Mouse (Mus musculus): ENCODE measurements around the gene Isy1. TPM values are rescaled to one million over a fixed set of nuclear protein-coding genes. Genes with fewer than 3 reads are reported as not detected.

The Isy1 gene
- polyA plus RNA-seq, 1 experiment = 6.7 TPM

GRCm38 (mm10) chr6:87835695-87836094, 2.9 kb downstream of the Isy1 start, which contains the start of gene Gm45140:
Gene Gm45140, minus strand, starts transcription at chr6:87835795.
- TF ChIP-seq POLR2A (IDR thresholded peaks at IDR 0.05; ENCODE audit: control insufficient read depth, low read depth, low read length) (no peak), CTCF (IDR thresholded peaks at IDR 0.05; ENCODE audit: control insufficient read depth, insufficient read depth, insufficient replicate concordance, low read depth, low read length) (no peak)
- H3K36me3 ChIP-seq (ENCODE audit: control insufficient read depth, insufficient read depth, low read length) = no peaks in the 10 kb centered on the region
- H3K4me3 ChIP-seq (ENCODE audit: control insufficient read depth, low read depth, low read length) = no peak within 1 kb of the TSS
- no peak within 1 kb of the TSS for H3K27ac ChIP-seq (ENCODE audit: control insufficient read depth, insufficient read depth, low read depth, low read length)
- no peaks in the 10 kb centered on the region for H3K27me3 ChIP-seq (ENCODE audit: control insufficient read depth, insufficient read depth, low read length)
- H3K4me1 ChIP-seq (ENCODE audit: control insufficient read depth, insufficient read depth, low read length) = no peaks in the 10 kb centered on the region; the same call in 1 of the 2 replicates

- Histone ChIP-seq H3K36me3 (ENCODE audit: control insufficient read depth, insufficient read depth, low read length) (no peaks in the 10 kb centered on the region), H3K27me3 (ENCODE audit: control insufficient read depth, insufficient read depth, low read length) (no peaks in the 10 kb centered on the region), H3K4me1 (ENCODE audit: control insufficient read depth, insufficient read depth, low read length) (no peaks in the 10 kb centered on the region), H3K4me3 (ENCODE audit: control insufficient read depth, low read depth, low read length) (no peak overlapping the region), H3K27ac (ENCODE audit: control insufficient read depth, insufficient read depth, low read depth, low read length) (no peak overlapping the region)
- TF ChIP-seq CTCF (IDR thresholded peaks at IDR 0.05; ENCODE audit: control insufficient read depth, insufficient read depth, insufficient replicate concordance, low read depth, low read length) (no peak), POLR2A (IDR thresholded peaks at IDR 0.05; ENCODE audit: control insufficient read depth, low read depth, low read length) (no peak)
Measured at GRCm38 (mm10) chr6:87820366-87820765, 18.2 kb downstream of the Isy1 start.

GRCm38 (mm10) chr6:87814486-87814885, 24.1 kb downstream of the Isy1 start:
- Histone ChIP-seq H3K4me3 (ENCODE audit: control insufficient read depth, low read depth, low read length) (no peak overlapping the region), H3K27me3 (ENCODE audit: control insufficient read depth, insufficient read depth, low read length) (no peaks in the 10 kb centered on the region), H3K36me3 (ENCODE audit: control insufficient read depth, insufficient read depth, low read length) (no peaks in the 10 kb centered on the region), H3K27ac (ENCODE audit: control insufficient read depth, insufficient read depth, low read depth, low read length) (no peak overlapping the region), H3K4me1 (ENCODE audit: control insufficient read depth, insufficient read depth, low read length) (peaks cover 10% of the 10 kb centered on the region)
- TF ChIP-seq POLR2A (IDR thresholded peaks at IDR 0.05; ENCODE audit: control insufficient read depth, low read depth, low read length) = no peak
- TF ChIP-seq CTCF (IDR thresholded peaks at IDR 0.05; ENCODE audit: control insufficient read depth, insufficient read depth, insufficient replicate concordance, low read depth, low read length) = no peak

- Histone ChIP-seq H3K4me3 (ENCODE audit: control insufficient read depth, low read depth, low read length) (peak overlapping the region; percentile 91; the same call in 1 of the 2 replicates), H3K27ac (ENCODE audit: control insufficient read depth, insufficient read depth, low read depth, low read length) (peak overlapping the region; percentile 80), H3K36me3 (ENCODE audit: control insufficient read depth, insufficient read depth, low read length) (no peaks in the 10 kb centered on the region), H3K27me3 (ENCODE audit: control insufficient read depth, insufficient read depth, low read length) (no peaks in the 10 kb centered on the region), H3K4me1 (ENCODE audit: control insufficient read depth, insufficient read depth, low read length) (peaks cover 12% of the 10 kb centered on the region)
- TF ChIP-seq CTCF (IDR thresholded peaks at IDR 0.05; ENCODE audit: control insufficient read depth, insufficient read depth, insufficient replicate concordance, low read depth, low read length) (no peak), POLR2A (IDR thresholded peaks at IDR 0.05; ENCODE audit: control insufficient read depth, low read depth, low read length) (no peak)
Measured at GRCm38 (mm10) chr6:87812656-87813055, 25.9 kb downstream of the Isy1 start.

GRCm38 (mm10) chr6:87811675-87812338, 26.8 kb downstream of the Isy1 start, which contains the start of gene Rab43:
Gene Rab43, minus strand, starts transcription at chr6:87812164.
- Histone ChIP-seq H3K4me1 (ENCODE audit: control insufficient read depth, insufficient read depth, low read length) (peaks cover 12% of the 10 kb centered on the region), H3K27me3 (ENCODE audit: control insufficient read depth, insufficient read depth, low read length) (no peaks in the 10 kb centered on the region), H3K4me3 (ENCODE audit: control insufficient read depth, low read depth, low read length) (peak within 1 kb of the TSS; percentile 91), H3K36me3 (ENCODE audit: control insufficient read depth, insufficient read depth, low read length) (no peaks in the 10 kb centered on the region), H3K27ac (ENCODE audit: control insufficient read depth, insufficient read depth, low read depth, low read length) (peak within 1 kb of the TSS; percentile 86)
- TF ChIP-seq POLR2A (IDR thresholded peaks at IDR 0.05; ENCODE audit: control insufficient read depth, low read depth, low read length) (peak; percentile 74), CTCF (IDR thresholded peaks at IDR 0.05; ENCODE audit: control insufficient read depth, insufficient read depth, insufficient replicate concordance, low read depth, low read length) (no peak)

GRCm38 (mm10) chr6:87810713-87811669, 27.6 kb downstream of the Isy1 start:
- H3K4me3 ChIP-seq (ENCODE audit: control insufficient read depth, low read depth, low read length) = peak overlapping the region; percentile 91
- TF ChIP-seq POLR2A (IDR thresholded peaks at IDR 0.05; ENCODE audit: control insufficient read depth, low read depth, low read length) (peak; percentile 66), CTCF (IDR thresholded peaks at IDR 0.05; ENCODE audit: control insufficient read depth, insufficient read depth, insufficient replicate concordance, low read depth, low read length) (no peak)
- peak overlapping the region; percentile 86 for H3K27ac ChIP-seq (ENCODE audit: control insufficient read depth, insufficient read depth, low read depth, low read length)
- no peaks in the 10 kb centered on the region for H3K27me3 ChIP-seq (ENCODE audit: control insufficient read depth, insufficient read depth, low read length)
- H3K36me3 ChIP-seq (ENCODE audit: control insufficient read depth, insufficient read depth, low read length) = no peaks in the 10 kb centered on the region
- H3K4me1 ChIP-seq (ENCODE audit: control insufficient read depth, insufficient read depth, low read length) = peaks cover 12% of the 10 kb centered on the region

- TF ChIP-seq CTCF (IDR thresholded peaks at IDR 0.05; ENCODE audit: control insufficient read depth, insufficient read depth, insufficient replicate concordance, low read depth, low read length) = no peak
- no peak for TF ChIP-seq POLR2A (IDR thresholded peaks at IDR 0.05; ENCODE audit: control insufficient read depth, low read depth, low read length)
- peak overlapping the region; percentile 86 for H3K27ac ChIP-seq (ENCODE audit: control insufficient read depth, insufficient read depth, low read depth, low read length)
- H3K4me3 ChIP-seq (ENCODE audit: control insufficient read depth, low read depth, low read length) = peak overlapping the region; percentile 91
Measured at GRCm38 (mm10) chr6:87810311-87810710, 28.3 kb downstream of the Isy1 start.

More at GRCm38 (mm10) chr6:87810311-87810710, 28.3 kb downstream of the Isy1 start:
- H3K4me1 ChIP-seq (ENCODE audit: control insufficient read depth, insufficient read depth, low read length) = peaks cover 12% of the 10 kb centered on the region
- no peaks in the 10 kb centered on the region for H3K36me3 ChIP-seq (ENCODE audit: control insufficient read depth, insufficient read depth, low read length)
- no peaks in the 10 kb centered on the region for H3K27me3 ChIP-seq (ENCODE audit: control insufficient read depth, insufficient read depth, low read length)
